Mouse (Mus musculus) ZHBTc4 (cell line): ENCODE results near the gene Park7.
"Not testable (repeated sequence)": the region's sequence is repeated elsewhere in the genome, so short reads cannot be mapped to it uniquely, and the experiment has no call there.

ENCODE experiments used
- DNase-seq: peaks from one replicate; pipeline ENCODE4 v3.0.0-alpha.2; 2011; ENCODE audit warnings: low read depth, low spot score

Gene Park7

DNA sequence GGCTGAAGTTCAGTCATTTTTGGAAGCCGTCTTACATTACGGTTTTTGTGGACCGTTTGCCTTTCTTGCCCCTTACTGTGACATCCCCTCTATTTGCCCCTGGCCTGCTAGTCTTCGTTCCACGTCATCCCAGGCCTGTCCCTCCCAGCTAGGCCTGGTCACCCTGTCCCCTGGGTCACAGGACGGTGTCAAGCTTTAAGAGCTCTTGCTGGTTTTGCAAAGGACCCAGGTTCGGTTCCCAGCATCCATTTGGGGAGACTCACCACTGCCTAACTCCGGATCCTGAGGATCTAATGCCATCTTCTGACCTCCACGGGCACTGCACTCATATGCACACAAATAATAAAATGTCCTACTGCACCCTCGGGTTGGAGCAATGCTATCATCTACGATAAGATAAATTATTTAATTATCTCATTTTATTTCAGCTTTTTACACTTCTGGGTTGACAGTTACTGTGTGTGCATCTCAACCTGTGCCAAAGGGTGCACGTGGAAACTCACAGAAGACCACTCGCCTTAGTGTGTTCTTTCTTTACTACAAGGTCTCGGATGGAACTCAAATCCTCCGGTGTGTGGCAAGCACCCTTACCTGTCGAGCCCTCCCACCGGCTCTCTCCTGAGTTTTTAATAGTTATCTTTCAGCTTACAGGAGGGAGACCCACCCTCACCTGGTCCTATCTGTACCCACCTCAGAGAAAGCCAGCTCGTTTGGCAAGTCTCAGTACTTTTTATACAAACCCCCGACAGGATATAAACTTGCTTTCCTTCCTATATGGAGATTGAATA lies 3.9 kb downstream of the Park7 start:
- DNase-seq, result no peak

DNA sequence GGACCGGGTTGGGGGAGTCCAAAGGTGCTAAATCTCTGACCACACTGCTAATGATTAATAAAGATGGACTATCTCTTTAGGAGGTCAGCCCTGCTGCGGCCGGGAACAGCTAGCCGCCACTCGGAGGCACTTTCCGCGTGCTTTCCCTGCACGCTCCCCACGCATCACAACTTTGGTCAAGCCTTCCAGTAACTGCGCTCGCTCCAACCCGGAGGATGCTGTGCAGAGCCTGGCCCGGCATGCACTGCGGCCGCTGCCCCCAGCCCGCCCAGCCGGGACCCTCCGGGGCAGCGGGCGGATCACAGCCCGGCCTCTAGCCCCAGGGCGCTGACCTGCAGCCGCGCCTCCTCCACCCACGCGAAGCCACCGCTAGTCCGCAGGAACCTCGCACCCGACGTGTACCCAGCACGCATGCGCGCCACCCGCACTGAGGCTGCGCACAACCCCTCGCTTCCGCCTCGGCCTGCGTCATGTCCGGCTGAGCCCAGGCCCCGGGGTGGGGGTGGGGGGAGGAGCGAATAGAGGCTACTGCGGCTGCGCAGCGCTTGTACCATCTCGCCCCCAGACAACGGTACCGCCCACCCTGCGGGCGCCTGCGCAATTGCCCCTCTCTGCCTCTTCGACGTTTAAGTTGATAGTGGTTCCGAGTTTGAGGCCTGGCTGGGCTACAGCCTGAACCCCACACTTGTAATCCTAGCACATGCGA lies 4.6 kb downstream of the Park7 start:
- peak; percentile 100 for DNase-seq

DNA sequence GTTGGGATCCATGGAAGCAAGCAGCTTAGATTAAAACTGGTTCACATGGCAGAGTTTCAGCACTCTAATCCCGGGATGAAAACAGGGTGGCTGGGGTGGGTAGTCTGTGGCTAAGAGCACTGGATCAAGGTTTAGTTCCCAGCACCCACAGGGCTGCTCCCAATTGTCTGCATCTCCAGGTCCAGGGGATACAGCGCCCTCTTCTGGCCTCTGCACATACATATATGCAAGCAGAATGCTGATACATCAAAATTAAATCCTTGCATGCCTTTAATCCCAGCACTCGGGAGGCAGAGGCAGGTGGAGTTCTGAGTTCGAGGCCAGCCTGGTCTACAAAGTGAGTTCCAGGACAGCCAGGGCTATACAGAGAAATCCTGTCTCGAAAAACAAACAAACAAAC lies 5.7 kb downstream of the Park7 start:
- DNase-seq, result not testable (repeated sequence)

DNA sequence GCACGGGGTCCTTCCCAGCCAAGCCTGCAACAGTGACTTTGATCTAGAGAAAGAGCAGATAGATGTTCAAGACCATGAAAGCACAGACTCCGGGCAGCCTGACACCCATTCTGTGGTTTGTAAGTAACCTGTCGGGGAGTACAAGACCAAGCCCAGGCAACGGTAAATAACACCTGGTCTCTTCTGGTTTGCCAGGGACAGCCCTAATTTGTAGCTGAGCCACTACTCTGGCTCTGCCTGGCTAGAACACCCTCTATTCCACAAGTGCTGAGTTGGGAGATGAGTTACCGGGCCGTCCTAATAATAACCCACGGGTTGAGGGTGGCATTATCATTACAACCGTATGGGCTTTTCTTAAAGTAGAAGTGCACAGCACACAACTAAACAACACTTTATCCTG lies 7.1 kb downstream of the Park7 start:
- DNase-seq, result no peak

DNA sequence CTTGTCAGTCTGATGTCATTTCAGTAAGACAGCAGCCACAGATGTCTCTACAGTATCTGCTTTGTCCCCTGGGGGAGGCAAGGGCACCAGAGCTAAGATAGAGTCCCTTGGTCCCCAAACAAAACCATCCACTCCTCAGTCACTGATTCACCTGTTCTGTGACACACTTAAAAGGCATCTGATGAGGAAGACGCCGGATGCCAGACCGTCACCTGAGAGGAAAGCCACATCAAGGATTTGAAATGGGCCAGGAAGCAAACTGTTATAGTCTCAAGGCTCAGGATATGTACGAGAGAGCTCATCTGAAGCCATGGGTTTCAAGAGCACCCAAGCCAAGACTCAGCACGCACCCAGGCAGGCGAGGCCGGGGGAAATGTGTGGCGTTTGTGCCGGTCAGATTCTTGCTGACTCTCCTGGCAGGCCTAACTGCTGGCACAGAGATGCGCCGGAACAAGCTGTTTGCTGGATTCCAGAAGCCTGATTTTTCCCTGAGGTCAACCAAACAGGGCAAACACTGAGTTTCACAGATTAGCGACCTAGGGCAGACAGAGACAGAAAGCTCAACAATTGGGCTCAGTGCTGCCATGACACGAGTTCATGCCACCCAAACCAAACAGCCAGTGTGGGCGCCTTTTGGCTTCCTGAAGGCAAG lies 11.0 kb downstream of the Park7 start:
- DNase-seq, result no peak

DNA sequence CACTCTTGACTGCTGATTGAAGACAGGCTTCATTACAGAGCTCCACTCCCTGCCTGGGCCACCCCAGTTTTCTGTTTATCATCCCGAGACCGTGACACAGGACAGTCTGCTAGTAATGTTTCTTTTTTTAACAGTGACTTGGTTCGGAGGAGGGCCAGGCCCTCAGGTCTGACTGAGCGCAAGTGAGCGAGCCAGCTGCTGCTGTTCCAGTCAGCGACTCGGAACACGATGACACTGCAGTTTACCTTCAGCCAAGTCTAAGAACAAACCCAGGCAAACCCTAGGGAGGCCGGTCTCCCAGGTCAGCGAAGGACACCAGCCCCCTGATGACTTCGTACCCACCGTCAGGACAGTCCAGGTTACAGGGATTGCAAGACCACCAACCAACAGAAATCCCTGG lies 12.2 kb downstream of the Park7 start:
- no peak for DNase-seq

DNA sequence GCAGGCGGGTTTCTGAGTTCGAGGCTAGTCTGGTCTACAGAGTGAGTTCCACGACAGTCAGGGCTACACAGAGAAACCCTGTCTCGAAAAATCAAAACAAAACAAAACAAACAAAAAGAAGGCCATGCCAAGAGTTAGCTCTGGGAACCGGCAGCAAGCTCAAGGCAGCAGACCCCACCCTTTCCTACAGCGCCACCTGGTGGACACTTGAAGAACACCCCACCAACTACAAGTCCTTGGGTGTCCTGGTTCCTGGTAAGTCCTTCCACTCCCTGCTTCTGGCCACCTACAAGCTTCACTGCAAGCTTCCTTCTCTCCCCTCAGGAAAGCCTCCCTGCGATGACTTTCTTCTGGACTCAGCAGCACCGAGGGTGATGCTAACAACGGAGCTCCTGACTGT lies 12.6 kb downstream of the Park7 start:
- DNase-seq, result peak; percentile 90

DNA sequence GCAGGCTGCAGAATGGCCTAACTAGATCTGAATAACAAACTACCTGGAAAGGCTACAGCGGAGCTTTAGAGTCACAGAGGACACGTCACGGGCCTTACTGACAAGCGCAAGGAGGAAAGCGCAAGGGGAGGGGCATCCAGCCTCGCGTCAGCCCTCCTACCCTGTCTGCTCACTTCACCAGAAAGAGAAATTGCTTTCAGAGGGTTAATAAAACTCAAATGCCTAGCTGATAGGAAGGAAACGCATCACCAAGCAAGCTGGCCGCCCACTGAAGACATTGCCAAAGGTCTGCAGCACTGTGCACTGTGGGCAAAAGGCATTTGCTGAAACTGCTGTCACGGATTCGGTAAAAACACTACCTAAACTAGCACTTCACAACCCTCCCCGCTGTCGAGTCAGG lies 13.8 kb downstream of the Park7 start:
- no peak for DNase-seq

DNA sequence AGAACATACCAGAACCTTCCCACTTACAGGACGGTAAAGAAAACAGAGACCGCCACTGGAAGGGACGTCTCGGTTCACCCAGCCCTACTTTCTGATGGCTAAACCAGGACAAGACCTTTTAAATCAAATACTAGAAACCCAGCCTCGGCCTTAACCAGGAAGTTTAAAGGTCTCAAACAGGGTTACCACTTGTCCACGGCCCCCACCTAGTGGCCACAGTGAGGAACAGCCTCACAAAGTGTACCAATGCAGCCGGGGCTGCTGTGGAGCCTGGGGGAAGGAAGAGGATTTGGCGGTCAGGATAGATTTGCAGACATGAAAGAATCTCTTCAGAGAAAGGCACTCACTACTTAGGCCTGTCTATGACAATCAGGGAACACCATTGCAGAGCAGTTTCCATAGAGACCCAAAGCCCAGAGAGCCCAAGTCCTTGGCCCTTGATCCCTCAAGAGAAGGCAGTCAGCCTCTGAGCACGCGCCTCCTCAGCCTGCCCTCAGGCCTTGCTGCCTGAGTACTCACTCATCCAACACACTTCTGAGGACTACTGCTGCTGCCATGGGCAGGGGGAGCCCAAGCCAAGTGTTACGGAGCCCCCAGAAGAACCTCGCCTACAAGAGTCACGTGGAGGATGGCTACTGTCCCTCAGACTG lies 15.4 kb downstream of the Park7 start:
- DNase-seq, result peak; percentile 91

DNA sequence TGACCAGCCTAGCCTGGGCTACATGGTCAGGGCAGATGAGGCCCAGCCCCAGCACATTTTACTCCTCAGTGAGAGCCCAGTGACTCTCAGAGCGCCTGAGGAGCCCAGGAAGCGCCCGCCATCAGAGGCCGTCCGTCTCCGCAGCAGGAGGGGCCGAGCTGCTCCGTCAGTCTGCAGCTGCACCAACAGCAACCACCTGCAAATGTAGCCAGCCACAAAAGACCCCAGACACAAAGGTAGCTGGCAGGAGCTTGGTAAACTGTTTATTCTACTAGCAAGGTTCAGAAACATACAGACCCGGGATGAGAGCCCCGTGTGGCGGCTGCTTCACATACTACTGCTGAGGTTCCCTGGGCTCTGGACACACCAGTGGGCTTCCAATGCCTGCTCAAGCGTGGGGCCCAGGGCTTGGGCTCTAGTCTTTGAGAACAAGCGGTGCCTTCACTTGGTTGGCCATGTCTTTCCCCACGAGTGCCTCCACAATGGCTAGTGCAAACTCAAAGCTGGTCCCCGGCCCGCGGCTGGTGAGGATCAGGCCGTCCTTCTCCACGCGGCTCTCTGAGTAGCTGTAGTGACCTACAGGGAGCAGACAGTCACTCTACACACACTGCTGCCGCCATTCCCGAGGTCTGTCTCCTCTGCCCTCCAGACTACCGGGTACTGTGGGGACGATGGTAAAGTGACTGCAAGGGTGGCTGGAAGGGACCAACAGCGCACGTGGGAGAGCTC lies 17.2 kb downstream of the Park7 start:
- DNase-seq, result no peak

DNA sequence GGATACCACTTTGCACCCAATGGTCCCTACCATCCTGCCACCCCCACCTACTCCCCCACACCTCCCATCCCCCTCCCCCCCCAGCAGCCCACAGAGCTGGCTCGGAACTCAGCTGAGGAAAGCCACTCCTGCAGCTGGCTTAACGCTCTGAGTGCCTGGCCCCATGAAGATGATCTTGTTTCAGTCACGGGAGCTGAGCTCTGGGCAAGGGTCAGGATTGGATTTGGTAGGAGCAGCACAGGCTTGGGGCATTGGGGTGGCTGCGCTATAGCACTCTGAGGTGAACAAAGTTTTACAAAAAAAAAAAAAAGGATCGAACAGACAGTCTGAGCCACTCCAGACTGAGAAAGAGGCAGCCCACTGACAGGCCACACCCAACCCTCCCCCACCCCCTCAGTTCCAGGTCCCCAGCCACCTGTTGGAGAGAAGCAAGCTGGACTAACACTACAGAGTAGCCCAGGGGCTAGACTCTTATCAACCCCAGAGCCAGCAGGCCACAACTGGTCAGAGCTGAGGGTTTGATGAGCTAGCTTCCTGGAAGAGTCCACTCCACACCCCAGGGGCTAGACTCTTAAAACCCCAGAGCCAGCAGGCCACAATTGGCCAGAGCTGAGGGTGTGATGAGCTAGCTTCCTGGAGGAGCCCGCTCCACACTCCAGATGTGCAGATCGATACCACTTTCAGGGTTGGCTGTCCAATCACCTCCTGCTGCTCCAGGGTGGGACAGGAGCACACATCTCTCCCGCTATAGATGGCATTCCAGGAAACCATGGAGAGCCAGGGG lies 19.3 kb downstream of the Park7 start:
- peak; percentile 40 for DNase-seq

DNA sequence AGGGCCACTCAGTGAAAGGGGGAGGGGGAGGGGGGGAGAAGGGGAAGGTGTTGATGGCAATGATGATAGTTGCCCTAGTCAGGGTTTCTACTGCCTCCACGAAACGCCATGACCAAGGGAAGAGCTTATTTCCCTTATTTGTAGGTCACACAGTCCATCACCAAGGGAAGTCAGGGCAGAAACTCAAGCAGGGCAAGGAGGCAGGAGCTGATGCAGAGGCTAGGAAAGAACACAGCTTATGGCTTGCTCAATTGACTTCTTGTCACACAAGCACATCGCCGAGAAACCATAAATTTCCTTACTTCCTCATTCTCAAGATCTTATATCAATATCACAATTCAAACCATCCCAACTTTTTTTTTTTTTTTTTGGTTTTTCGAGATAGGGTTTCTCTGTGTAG lies 22.9 kb downstream of the Park7 start:
- no peak for DNase-seq

DNA sequence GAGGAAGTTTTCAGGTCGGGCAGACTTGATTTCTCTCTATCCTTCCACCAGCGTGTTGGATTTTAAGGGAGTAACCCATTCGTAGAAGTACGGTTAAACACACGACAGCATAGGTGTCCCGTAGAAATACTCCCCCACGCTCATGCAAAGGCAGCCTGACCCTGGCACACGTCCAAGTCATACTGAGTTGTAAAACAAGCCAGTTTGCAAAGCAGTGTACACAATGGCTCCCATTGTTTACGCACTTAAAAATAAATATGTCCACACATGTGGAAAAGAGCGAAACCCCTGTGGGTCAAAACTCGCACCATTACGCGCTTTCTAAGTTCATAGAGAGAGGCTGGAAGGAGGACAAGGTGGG lies 24.3 kb downstream of the Park7 start:
- DNase-seq, result no peak

DNA sequence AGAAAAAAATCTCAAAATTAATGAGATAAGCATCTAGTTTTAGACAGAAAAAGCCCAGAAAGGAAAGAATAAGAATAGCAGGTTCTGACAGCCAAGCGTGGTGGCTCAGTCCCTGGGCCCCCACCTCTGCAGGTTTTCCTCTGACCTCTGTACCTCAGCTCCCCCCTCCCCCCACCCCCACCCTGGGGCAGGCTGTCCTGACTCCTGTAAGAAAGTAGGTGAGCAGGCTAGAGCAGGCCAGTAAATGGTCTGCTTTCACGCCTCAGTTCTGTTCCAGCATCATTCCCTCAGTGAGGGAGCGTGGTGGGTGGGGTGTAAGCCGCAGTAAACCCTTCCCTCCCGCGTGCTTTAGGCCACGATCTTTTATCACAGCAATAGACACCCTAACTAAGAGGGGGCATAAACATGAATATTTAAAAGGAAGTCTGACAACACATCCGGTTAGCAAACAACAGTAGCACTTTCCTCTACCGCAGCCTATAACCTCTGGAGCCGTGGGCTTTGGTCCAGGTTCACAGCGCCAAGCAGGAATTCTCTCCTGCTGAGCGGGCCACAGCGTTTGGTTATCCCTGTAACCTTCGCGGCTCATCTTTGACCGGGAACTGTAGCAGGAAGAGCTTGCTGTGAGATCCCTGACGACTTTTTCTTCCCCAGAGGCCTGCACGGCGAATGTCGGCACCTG lies 24.8 kb downstream of the Park7 start:
- peak; percentile 81 for DNase-seq

DNA sequence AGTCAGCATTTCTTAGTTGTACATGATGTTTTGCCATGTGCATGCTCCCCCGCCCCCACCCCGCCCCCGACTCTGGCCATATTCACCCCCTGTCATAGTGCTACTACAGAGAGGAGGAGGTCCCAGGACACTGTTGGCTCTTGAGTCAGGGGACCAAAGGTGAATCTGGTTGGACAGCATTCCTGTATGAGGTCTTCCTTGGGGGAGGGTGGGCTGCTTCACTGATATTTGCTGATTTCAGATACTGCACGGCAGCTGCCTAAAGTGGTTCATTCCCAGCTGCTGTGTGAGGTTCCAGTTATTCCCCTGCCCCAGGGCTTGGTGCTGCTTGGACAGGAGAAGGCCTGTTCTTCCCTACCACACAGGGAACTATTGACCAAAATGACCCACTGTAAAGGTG lies 25.7 kb downstream of the Park7 start:
- no peak for DNase-seq

DNA sequence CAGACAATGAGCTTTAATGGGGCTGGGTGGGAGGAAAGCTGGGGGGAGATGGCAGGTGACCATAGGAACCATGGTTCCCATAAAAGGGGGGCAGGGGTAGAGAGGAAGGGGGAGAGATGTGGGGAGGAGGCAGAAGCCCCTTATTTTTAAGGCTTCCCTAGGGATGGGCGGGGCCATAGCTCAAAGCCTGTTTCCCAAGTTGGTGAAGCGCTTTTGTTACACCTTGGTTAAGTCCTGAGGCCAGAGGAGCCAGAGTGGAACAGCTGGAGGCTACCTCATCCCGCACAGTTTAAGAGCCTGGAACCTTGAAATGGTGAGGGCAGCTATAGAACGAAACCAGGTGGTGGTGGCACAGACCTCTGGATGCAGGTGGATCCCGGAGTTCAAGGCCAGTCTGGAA lies 26.3 kb downstream of the Park7 start:
- no peak for DNase-seq

DNA sequence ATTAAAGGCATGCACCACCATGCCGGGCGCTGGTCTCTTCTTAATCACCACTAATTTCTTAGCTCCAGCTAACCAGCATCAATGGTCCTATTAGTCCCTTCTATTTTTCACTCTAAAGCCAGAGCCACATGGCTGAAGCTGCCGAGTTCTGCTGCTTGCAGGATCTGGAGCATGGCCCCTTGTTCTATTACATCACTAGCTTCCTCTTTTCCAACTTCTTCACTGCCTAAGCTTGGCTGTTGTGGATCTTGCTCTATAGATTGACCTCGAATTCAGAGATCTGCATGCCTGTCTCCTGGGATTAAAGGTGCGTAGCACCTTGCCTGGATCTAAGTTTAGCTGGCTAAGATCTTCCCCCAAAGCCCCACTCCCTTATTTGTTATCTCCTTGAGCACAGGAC lies 31.6 kb downstream of the Park7 start:
- no peak for DNase-seq

DNA sequence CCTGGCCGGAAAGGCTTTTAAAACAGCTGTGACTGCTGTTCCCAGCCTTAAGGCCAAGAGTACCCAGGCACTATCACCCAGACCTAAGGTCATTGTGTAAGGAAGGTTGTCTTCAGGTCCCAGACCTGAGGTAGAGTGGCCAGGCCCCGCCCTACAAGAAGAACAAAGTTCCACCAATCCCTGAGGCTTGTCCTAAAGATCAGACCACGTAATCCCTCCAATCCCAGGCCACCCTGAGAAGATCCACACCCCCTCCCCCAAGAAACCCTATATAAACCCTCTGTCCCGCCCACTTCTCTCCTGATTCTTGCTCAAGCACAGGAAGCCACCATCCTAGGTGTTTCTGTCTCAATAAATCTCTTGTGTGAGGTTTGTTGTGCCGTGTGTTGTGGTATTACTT lies 33.9 kb downstream of the Park7 start:
- DNase-seq, result peak; percentile 92

DNA sequence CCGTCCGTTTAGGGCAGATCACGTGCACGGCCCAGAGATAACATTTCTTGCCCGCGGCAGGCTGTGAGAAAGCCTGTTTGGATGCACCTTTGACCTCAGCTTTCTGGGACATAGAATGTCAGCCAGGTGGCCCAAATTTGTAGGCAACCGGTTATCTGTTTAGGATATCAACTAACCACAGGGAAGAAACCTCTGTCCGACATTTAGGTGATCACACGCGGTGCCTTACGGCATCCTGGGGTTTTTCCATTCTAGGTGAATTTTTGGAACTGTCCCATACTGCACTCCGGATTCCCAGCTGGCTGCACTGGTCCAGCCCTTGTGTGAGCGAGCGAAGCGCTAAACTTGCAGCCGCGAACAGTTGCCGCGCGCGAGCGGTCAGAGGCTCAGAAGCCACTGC lies 34.6 kb downstream of the Park7 start:
- peak; percentile 61 for DNase-seq

DNA sequence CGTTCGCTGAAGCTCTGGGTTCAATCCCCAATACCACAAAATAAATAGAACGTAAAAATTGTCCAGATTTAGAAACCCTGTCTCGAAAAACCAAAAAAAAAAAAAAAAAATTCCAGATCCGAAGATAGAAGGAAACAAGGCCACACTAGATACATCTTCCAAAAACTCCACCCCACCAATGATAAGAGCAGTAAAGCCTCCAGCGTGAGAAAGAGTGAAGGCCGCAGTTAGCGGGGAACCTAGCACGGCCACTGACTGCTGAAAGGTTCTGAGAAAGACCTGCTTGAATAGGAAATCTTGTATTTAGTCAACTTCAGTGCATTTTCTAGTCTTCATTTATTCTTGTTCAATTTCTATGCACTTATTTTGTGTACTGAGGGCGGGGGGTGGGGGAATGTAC lies 38.8 kb downstream of the Park7 start:
- no peak for DNase-seq
